Mouse (Mus musculus) embryo, embryonic 11 days (tissue): Measurements from ENCODE around the gene AU022252.
"Not testable (repeated sequence)": the region's sequence is repeated elsewhere in the genome, so short reads cannot be mapped to it uniquely, and the experiment has no call there.

Experiments used
- DNase-seq: peaks from one replicate; pipeline ENCODE4 v3.0.0-alpha.2; 2015

Gene AU022252

DNA sequence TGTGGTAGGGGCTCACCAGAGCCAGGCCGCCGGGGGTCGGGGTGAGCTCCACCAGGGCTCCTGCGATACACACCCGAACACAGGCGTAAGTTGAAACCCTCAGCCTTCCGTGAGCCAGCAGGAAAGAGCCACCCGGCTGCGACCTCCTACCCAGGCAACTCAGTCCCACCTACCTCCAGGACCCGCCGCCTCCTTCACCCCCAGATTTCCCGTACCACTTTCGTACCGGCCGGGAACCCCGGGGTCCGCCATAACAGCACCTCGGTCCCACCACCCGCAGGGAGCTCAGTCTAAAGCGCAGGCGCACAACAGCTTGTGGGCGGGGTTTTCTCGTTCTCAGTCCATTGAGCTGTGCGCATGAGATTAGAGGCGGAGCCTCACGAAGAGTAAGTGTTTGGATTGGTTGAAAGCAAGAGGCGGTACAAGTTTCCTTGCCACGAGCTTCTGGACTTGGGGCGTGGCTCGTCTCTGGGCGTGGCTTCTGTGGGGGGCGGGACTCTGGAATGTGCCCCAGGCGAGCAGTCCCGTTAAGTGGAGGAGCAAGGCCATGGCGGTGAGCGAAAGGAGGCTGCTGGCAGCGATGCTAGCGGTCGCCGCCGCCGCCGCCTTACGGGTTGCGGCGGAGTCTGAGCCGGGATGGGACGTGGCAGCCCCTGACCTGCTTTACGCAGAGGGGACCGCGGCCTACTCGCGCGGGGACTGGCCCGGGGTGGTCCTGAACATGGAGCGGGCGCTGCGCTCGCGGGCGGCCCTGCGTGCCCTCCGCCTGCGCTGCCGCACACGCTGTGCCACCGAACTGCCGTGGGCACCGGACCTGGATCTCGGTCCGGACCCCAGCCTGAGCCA is at the start of gene AU022252, which contains the start of gene P3h1:
AU022252 (minus strand) TSS at position 303 of the 846 bp plus-strand sequence.
P3h1 (plus strand) TSS at position 506 of the 846 bp plus-strand sequence.
- peak; percentile 99 for DNase-seq

DNA sequence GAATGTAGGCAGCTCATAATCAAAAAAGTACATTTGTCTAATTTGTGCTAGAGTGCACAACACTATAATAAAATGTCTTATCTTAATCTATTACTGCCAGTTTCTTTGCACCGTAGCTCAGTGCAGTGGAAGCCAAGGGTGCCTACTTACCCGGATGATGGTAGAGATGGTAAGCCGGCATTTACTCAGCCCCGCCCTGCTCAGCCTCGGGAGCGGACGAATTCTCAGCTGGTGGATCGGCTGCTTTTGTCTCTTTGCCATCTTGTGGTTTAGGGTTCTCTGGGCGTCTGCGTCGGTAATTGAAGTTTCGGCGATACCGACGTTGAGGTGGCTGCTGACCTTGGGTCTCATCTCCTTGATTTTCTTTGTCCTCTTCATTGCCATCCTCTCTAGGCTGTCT is 46.3 kb upstream of the AU022252 start:
- not testable (repeated sequence) for DNase-seq

DNA sequence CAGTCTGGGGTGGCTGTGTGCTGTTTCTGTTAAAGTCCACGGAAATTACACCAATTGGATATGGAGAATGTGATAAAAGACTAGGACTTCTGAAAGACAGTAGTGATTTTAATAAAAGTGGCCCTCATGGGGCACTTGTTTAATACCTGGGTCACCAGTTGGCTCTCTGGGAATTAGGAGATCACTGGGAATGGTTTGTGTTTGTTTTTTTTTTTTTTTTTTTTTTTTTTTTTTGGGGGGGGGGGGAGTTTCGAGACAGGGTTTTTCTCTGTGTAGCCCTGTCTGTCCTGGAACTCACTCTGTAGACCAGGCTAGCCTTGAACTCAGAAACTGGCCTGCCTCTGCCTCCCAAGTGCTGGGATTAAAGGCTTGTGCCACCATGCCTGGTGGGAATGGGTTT is 43.2 kb upstream of the AU022252 start:
- DNase-seq: no peak

DNA sequence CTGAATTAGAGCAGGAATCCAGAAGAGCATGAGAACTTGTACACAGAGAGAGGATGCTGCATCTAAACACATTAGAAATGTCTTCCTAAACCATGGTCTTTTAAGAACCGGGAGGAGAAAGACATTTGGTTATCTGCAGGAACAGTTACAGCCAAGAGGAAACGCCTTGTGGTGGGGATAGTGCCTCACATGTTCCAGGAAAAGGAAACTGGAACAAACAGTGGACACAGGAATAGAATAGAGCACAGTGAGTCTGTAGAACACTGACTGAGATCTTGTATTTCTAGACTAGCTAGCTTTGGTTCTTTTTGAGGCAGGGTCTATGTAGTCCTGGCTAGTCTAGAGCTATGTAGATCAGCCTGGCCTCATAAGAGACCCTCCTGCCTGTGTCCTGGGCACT is 42.7 kb upstream of the AU022252 start:
- DNase-seq: no peak

DNA sequence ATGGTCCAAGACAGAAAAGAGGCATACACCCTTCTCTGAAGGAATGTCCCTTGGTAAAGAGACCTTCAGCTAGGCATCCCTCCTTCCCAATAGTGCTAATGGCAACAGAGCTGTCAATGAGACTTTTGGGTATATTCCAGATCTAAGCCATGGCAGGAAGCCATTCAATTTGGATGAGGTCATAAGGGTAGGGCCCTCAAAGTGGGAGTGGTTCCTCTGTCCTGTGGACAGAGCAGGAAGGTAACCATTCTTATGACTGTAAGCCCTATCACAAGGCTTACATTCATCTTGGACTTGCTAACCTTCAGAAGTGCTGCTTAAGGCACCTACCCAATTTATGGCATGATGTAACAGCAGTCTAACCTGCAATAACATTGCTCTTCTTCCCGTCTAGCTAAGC is 42.1 kb upstream of the AU022252 start:
- DNase-seq: no peak

DNA sequence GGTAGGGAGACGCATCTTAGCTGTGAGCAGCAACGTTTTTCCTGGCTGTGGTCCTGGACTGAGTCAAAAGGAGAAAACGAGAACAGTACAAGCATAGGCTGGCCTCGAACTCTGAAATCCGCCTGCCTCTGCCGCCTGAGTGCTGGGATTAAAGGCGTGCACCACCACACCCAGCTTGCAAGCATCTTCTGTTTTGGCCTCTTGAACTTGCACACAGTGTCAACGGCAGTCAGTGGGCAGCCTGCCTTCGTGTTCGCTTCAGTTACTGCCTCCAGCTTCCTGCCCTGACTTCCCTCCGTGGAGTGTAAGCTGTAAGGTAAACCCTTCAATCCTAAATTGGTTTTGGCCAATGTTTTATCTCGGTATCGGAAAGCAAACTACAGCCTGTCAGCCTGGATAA is 34.1 kb upstream of the AU022252 start:
- no peak for DNase-seq

DNA sequence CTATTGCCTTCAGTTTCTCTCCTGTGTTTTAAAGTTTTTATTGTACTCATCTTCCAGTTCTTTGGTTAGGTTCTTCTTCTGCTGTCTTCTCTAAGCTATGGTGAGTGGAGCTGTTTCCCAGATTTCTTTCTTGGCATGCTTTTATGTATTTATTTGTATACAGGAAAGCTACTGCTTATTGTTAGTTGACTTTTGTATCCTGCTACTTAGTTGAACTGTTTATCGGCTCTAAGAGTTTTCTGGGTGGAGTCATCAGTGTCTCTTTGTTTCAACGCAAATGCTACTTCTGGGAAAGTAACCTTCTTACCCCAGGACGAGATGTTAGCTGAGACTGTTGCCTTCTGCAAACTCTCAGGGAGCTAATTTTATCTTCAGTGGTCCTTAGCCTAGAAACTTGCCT is 30.9 kb upstream of the AU022252 start:
- DNase-seq: no peak

DNA sequence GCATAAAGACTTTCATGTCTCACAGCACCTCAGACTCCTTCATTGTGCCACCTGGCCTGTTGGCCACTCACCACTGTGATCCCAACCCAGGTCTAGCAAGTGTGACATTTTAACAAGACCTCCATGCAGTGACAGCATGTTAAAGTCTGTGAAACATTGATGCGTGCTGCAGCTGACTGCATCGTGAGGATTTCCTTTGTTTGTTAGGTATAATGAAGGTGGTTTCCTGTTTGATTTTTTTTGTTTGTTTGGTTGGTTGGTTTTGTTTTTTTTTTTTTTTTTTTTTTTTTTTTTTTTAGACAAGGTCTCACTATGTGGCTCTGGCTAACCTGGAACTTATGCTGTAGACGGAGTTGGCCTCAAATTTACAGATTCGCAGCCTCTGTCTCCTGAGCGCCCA is 30.0 kb upstream of the AU022252 start:
- DNase-seq: no peak

DNA sequence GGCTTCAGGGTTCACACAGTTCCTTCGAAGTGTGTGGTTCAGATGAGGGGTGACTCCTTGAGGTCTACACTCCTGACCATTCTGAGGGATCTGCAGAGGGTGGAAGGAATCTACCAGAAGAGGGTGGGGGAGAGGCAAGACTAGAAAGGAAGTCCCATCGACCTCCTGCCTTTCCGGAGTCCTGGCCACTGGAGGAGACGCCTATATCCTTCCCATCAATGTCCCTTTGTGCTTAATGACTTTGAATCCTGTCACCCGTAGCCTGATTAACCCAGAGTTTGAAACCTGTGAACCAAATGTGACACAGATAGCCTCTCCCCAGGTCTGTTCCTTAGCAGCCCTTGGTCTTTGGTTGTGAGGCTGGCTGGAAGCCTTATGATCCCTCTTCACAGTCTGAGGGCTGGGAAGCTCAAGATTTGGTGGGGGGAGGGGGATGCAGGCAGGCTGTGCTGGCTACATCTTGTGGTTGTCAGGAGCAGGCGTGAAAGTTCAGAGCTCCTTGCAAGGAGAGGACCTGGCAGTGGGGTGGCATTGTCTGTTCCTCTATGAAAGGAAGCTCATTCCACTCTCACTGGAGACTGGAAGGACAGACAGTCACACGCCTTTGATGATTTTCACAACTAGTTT is 28.7 kb upstream of the AU022252 start:
- DNase-seq: no peak

DNA sequence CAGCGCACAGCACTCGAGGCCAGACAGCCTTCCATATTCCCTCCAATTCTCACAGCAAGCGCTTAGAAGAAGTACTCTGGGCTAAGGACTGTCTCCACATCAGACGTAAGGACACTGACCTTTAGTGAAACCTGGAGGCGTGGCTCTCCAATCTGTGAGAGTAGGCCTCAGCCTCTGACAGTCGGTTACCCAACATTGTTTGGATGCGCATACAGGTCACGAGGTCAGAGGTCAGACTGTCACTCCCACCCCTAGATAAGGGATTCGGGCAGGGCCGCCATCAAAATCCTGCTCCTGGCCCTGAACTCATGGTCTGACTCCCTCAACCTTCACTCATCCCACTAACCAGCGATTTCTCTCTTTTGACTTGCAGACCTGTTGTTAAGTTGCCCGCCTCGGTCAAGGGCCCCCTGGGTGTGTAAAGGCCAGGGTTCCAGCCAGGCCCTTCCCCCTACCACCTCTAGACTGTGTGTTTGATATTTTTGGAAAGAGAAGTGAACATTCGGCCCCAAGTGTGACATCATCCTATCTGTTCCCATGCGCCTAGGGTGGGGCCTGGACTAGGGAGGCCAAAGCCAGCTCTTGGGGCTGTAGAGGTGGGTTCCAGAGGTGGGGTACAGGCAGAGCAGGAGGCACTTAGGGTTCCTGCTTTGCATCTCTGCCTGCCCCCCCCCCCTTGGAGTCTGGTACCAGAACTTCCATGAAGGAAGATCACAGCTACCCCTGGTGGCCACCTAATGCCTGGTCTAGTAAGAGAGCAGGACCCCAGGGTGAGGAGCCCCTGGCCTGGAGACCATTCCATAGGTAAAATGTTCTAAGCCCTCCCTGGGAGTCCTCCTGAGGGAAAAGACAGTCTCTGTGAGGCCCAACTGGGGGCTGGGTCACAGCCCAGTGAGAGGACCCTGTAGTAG is 27.1 kb upstream of the AU022252 start:
- no peak for DNase-seq

DNA sequence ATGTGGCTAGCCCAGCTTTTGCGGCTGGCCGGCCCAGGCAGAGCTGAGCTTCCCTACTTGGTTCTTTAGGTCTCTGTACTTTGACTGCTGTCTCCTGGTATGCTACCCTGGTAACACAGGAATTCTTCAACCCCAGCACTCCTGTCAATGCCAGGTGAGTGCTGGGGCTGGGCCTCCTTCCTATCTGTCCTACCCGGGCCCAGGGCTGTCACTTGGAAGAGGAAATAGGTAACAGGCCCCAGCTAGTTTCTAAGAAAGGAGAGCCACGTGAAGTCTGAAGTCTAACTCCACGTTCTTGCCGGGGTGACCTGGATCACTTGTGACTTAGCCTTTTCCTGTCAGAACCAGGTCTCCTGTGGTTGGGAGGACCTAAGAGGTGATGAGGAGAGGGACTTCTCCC is 24.6 kb upstream of the AU022252 start:
- DNase-seq: no peak

DNA sequence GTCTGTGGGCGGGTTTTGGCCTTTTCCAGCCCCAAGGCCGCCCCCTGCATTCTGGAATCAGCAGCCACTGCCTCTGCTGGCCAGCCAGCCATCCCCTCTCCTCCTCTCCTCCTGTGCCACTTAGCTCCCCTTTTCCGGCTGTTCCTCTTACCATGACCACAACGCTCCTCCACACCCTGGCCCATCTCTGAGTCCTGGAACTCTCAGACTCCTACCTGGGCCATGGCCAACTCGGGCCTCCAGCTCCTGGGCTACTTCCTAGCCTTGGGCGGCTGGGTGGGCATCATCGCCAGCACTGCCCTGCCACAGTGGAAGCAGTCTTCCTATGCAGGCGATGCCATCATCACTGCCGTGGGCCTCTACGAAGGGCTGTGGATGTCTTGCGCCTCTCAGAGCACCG is 22.8 kb upstream of the AU022252 start, which contains the start of gene Cldn19:
Cldn19 (plus strand) TSS at position 64 of the 400 bp plus-strand sequence.
- no peak for DNase-seq

DNA sequence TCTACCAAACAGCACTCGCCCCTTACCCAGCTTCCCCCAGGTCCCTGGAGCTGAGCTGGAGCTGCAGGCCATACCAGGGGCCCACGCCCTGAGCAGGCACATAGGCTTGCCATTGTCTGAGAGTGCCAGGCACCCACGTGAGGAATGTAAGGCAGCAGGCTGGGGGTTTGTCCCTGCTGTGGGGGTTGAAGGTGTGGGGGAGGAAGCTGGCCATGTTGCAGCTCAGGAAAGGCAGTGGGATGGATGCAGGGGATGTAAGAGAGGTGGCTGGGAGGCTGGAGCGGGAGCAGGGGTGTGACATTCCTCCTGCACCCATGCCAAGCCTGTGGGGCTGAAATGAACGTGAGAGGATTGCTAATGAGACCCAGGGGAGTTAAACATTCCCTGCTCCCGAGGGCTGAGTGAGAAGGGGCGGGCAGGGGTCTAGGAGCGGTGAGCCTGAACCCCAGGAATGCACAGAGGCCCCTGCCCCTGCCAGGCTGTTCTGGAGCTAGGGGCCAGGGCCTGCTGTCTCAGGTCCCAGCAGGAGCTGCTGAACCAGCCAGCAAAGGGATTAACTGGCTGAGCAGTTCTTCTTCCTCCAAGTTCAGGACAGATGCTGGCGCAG is 21.6 kb upstream of the AU022252 start:
- DNase-seq: no peak

DNA sequence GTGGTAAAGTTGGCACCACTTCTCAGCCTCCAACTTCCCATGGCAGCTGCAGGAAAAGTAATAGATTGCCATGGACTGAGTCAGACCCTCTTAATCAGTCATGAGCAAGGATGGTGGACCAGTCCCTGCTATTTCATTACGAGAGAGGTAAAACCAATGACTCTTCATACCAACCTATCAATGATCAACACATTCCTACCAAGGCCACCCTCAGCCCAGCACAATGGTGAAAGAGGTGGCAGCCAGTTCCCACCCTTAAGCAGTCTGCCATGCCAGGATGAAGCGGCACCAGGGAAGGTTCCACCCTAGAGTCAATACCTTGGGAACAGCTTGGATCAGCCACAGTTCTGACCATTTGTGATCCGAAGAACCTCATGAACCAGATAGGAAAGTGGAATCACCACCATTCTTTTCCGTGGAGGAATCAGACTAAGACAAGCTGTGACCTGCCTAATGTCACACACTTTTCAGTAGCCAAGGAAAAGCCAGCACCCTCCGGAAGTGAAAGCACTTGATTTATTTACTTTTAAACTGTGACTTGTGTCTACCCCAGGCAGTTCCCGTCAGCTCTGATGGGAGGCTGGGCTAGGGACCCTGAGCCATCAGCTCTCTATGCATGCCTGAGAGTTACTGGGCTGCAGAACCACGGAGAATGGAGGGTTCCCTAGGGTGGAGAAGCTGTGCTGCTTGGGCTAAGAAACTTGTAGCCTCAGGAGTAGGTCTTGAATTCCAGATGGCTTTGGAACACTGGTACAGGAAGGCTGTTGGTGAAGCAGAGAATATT is 19.7 kb upstream of the AU022252 start:
- DNase-seq: no peak

DNA sequence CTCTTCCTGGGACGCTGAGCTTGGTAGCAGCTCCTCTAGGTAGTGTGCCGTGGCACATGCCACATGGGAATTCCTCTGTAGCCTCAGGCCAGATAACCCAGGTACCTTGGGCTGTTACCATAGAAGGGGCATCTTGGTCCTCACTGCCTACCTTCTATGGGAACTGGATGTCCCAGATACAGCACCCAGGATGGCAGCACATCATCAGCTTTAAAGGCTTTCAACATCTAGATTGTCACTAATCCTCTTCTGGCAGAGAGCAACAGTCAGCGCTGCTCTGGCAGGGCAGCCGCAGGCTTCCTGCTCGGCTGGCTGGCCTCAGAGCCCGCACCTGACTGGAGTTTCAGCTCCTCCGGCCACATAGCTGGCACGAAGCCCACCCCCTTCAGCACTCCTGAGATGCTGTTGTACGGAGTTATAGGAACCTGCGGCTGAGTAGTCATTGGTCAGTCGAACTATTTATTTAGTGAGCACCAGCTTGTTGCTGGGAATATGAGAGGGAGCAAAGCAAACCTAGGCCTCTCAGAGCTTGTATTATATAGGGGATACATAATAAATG is 16.0 kb upstream of the AU022252 start:
- no peak for DNase-seq

DNA sequence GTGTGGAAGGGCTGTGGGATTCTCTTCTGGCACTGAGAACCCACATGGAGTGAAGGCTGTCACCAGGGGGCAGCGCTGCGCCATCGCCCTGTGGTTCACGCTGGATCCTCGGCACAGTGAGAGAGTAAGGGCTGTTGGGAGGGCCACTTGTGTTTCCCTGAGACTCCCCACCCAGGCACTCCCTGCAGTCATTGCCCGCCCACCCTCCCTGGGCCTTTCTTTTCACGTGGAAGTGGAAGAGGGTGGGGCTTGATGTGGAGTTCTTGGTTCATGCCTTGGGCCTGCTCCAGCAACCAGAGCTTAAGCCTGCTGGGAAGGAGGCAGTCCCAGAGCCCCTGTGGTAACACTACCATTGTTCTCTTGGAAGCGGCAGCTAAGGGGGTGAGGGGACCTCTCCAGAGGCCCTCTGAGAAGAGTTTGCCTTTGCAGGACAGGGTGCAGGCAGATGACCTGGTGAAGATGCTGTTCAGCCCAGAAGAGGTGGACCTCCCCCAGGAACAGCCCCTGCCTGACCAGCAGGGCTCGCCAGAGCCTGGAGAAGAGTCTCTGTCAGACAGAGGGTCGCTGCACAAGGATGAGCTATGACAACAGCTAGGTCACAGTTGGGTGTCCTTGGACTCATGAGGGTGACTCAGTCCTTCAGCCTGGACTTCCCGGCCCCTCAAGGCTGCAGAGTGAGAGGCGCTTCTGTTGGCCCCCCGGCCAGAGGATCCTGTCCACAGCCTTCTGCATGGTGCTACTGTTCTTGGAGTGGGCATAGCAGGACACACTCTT is 15.1 kb upstream of the AU022252 start:
- peak; percentile 74 for DNase-seq

DNA sequence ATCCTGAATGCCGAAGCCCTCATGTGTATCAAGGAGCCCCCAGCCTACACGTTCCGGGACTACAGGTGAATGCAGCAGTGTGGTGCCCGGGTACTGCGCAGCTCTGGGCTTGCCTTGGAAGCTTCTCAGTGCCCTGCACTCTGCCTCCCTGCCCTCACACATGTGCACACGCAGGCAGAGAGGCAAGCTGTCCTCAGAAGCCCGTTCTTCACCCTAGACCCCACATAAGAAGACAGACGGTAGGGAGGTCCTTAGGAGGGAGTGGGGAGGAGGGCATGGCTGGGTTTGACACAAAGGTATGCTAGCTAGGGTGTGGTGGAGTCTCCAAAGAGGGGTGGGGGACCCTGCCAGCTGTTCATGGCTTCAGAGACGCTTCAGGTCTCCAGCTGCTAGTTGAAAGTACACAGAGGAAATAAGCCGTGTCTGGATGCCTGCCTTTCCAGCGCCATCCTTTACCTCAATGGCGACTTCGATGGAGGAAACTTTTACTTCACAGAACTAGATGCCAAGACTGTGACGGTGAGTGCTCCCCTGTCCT is 14.2 kb upstream of the AU022252 start:
- no peak for DNase-seq

DNA sequence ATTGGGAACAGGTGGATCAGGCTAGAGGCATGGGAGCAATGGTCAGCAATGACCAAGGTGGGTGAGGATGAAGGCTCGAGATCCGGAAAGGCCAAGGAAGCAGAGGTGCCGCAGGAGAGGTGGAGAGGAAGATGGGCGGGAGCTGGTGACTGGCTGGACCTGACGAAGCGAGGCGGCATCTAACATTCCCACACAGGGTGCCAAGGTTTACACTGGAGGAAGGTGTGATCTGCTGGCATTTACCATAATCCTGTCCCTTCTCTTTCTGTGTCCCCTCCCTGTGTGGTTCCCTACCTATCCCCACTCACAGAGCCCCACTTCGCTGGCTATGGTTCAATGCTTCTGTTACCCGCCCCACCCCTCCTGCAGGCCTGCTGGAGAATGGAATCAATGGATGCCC is 13.4 kb upstream of the AU022252 start:
- no peak for DNase-seq

DNA sequence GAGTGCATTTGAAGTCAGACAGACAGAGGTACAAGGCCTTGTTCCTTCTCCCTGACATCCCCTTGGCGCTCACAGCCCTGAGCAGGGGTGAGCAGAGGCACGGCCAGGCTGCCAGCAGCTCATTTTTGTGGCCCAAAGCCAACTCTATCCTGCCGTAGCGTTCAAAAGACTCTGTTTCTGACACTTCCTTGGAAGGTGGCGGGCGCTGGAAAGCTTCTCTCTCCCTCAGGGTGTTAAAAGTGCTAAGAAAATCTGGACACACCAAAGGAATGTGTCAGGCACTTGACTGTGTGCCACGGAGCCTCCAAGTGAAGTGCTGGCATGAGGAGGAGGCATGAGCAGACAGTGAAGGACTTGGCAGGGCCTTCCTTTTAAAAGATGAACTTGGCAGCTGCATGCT is 13.0 kb upstream of the AU022252 start:
- DNase-seq: no peak

DNA sequence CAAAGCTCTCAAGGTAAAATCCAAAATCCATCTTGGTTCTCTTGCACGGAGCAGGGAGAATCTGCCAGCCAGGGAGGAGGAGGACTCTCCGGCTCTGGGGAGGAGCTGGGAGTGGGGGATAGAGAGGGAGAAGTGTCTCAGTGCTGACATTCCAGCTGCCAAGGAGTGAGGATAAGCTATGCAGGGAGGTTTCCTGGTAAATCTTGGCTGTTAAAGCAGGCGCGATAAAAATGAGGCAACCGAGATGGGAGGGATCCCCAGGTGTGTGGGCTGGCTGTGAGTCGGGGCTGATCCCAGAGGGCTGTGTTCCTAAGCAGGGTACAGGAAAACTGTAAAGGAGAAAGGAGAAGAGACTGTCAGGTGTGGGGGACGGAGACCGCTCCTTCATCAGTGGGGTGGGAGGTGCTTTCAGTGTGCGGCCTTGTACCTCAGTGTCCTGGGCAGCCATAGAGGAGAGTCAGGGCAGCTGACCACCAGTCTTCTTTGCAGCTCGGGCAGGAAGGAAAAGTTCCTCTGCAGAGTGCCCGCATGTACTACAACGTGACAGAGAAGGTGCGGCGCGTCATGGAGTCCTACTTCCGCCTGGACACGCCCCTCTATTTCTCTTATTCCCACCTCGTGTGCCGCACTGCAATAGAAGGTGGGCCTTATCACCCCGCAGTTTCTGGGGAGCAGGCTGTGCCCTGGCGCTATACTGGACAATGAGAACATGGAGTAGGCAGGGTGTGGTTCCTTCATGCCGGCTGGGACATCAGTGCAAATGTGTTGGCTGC is 12.1 kb upstream of the AU022252 start:
- no peak for DNase-seq
